Mouse (Mus musculus) intestine, embryonic 16.5 days (tissue): ENCODE data around the gene Ccnj. TPM values are rescaled to one million over a fixed set of nuclear protein-coding genes. Genes with fewer than 3 reads are reported as not detected.

Experiments used
- ATAC-seq: fragments of 200-750 bp; cut with Nextera tagmentation; 2 replicates; pipeline ENCODE4 v1.8.0; 2017; ENCODE audit warnings: moderate TSS enrichment, moderate library complexity
- H3K27ac ChIP-seq: fragments of 300-500 bp; sonication (generic); 2 replicates; pipeline ENCODE4 v1.5.1; 2014; ENCODE audit warnings: mild to moderate bottlenecking, low read length
- H3K27me3 ChIP-seq: fragments of 300-500 bp; sonication (generic); replicated peaks from 2 replicates; pipeline ENCODE4 v1.6.1; 2014; ENCODE audit warnings: low read length, control low read depth, mixed read lengths; ENCODE audit not compliant: control insufficient read depth, insufficient read depth
- H3K36me3 ChIP-seq: fragments of 300-500 bp; sonication (generic); 2 replicates; pipeline ENCODE4 v1.6.1; 2014; ENCODE audit warnings: low read length, control low read depth; ENCODE audit not compliant: control insufficient read depth, insufficient read depth
- H3K4me1 ChIP-seq: fragments of 300-500 bp; sonication (generic); 2 replicates; pipeline ENCODE4 v1.6.1; 2014; ENCODE audit warnings: low read length, control low read depth, mixed read lengths; ENCODE audit not compliant: control insufficient read depth, insufficient read depth
- H3K4me2 ChIP-seq: fragments of 300-500 bp; sonication (generic); 2 replicates; pipeline ENCODE4 v1.6.1; 2014; ENCODE audit warnings: low read depth, low read length, control low read depth
- H3K4me3 ChIP-seq: fragments of 300-500 bp; sonication (generic); 2 replicates; pipeline ENCODE4 v1.5.1; 2014; ENCODE audit warnings: mild to moderate bottlenecking, low read length
- H3K9ac ChIP-seq: fragments of 300-500 bp; sonication (generic); 2 replicates; pipeline ENCODE4 v1.6.1; 2014; ENCODE audit warnings: low read depth, low read length
- H3K9me3 ChIP-seq: fragments of 300-500 bp; sonication (generic); 2 replicates; pipeline ENCODE4 v1.6.1; 2016; ENCODE audit warnings: low read length, control low read depth; ENCODE audit not compliant: control insufficient read depth
- WGBS: fragments of 180-500 bp; shearing (Covaris S2); extraction: QIAGEN DNeasy Blood & Tissue Kit; methylation state at CpG from one replicate; pipeline ENCODE4 v1.1.7; 2014; 5-methylcytosine and 5-hydroxymethylcytosine counted together
- polyA plus RNA-seq: library from polyadenylated mRNA; unstranded; fragments of >200 nt; fragmentation: Nextera tagmentation; extraction: Ambion mirVana; gene quantifications from 2 replicates; pipeline ENCODE4 v1.2.1, GENCODE M21; 2015

Ccnj gene
- polyA plus RNA-seq: 6.2 and 7.8 TPM in 2 replicates

DNA sequence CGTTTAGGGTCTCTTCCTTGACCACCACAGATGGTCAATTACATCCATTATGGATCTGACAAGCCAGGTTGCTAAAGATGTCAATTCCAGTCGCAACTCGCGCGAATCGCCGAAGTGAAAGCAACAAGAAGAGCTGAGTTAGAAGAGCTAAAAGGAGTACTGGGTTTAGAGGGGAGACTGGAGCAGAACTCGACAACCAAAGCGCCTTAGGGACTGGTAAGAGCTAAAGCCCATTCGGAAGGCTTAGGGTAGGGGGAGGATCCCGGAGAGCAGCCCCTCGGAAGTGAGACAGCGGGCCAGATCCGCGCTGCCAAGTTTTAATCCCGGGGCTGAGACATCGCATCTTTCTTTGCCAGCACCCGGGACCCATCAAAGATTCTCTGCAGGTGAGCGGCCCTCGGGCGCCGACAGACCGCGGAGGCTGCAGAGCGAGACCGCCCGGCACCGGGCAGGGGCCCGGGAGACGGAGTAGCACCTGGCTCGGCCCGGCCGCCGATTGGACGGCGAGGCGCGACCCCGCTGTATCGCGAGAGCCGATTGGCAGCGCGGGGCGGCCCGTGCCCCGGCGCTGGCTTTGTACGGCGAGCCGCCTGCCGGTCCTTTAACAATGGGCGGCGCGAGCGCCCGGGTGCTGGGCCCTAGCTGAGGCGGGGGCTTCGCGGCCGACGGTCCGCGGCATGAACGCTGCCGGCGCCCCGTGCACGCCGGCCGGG is at the start of gene Ccnj:
Ccnj (plus strand) TSS at position 577 of the 713 bp plus-strand sequence.
- Histone ChIP-seq H3K9me3 (no peaks in the 10 kb centered on the region), H3K4me1 (peaks cover 9% of the 10 kb centered on the region), H3K27me3 (no peaks in the 10 kb centered on the region), H3K4me3 (peak within 1 kb of the TSS; percentile 97), H3K36me3 (no peaks in the 10 kb centered on the region), H3K27ac (peak within 1 kb of the TSS; percentile 90), H3K4me2 (peak within 1 kb of the TSS; percentile 84), H3K9ac (peak within 1 kb of the TSS; percentile 97)
- WGBS: under 1% methylated on average over 71 of the region's 71 CpGs
- peak; percentile 99 for ATAC-seq

DNA sequence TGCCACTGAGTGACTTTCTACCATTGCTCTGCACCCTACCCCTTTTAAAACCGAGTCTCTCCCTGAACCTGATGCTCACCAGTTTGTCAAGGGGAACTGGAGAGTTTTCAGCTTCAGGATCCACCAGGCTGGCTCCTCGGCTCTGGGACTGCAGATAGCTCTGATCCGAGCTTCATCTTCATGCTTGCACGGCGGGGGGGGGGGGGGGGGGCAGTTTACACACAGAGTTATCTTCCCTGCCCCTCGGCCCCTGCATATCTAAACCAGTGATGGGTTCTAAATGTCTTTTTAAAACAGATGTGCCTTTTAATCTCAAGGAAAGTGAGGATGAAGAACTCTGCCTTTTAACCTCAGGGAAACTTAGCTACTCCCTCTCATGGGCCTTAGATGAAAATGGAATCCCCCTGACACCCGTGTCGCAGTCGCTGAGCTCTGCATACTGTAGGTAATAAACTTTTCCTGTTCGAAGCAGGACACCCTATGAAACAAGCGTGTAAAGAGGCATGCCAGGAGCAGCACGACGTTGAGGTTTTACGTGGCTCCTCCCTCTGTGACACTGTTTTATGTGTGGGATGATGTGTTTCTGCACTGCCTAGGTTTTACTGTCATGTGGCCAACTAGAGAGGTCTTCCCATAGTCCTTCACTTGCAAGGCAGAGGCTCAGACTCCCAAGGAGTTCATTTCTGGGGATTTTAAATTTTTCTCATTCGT is 42.9 kb upstream of the Ccnj start:
- Histone ChIP-seq H3K4me3 (no peak overlapping the region), H3K27me3 (no peaks in the 10 kb centered on the region), H3K9ac (no peak overlapping the region), H3K27ac (no peak overlapping the region), H3K9me3 (no peaks in the 10 kb centered on the region), H3K4me1 (no peaks in the 10 kb centered on the region), H3K36me3 (no peaks in the 10 kb centered on the region), H3K4me2 (no peak overlapping the region)
- ATAC-seq: no peak
- 64% methylated on average over 15 of the region's 15 CpGs for WGBS

DNA sequence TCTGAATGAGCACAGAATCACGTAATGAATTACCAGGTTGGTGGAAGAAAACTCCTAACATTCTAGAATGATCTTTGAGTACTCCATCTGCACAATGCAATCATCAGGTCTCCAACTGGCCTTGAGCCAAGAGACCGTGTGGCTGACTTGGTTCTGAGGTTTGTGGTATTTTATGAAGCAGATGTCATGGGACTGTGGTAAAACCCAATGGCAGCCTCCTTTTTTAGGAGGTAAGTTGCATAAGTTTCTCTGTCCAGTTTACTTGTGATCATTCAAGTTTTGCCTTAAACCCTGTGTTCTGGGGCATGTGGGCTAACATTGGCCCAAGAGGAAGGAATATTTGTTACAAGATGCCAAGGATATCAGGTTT is 42.4 kb upstream of the Ccnj start:
- no peaks in the 10 kb centered on the region for H3K4me1 ChIP-seq
- WGBS: 65% methylated on average over 2 of the region's 2 CpGs
- no peak overlapping the region for H3K27ac ChIP-seq
- H3K27me3 ChIP-seq: no peaks in the 10 kb centered on the region
- H3K9me3 ChIP-seq: no peaks in the 10 kb centered on the region
- H3K4me3 ChIP-seq: no peak overlapping the region
- no peak overlapping the region for H3K4me2 ChIP-seq
- H3K9ac ChIP-seq: no peak overlapping the region
- H3K36me3 ChIP-seq: no peaks in the 10 kb centered on the region
- no peak for ATAC-seq

DNA sequence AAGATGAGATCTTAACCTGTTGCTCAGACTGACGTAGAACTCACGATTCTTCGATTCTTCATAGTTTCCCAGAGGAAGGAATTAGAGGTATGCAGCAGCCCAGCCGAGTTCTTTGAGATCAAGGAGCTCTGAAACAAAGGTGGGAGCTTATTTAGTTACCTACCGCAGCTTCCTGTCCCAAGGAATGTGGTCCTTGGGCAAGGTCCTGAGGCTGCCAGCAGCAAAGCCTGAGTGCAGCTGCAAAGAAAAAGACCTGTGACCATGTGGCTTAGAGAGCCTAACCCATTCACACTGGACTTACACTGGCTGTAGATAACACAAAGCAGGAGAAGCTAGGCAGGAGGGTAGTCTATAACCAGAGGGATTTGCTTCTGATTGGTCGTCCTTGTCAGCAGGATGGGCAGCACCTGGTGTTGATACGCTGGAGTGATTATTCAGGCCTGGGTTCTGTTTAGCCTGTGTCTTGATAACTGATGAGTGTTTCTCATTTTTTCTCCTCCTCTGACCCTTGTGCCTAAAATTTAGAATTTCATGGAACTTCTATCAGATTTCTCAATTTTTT is 25.8 kb upstream of the Ccnj start:
- Histone ChIP-seq H3K9ac (no peak overlapping the region), H3K4me1 (no peaks in the 10 kb centered on the region), H3K27me3 (no peaks in the 10 kb centered on the region), H3K9me3 (no peaks in the 10 kb centered on the region), H3K27ac (no peak overlapping the region), H3K4me3 (no peak overlapping the region), H3K4me2 (no peak overlapping the region), H3K36me3 (no peaks in the 10 kb centered on the region)
- WGBS: 26% methylated on average over 7 of the region's 7 CpGs
- no peak for ATAC-seq

DNA sequence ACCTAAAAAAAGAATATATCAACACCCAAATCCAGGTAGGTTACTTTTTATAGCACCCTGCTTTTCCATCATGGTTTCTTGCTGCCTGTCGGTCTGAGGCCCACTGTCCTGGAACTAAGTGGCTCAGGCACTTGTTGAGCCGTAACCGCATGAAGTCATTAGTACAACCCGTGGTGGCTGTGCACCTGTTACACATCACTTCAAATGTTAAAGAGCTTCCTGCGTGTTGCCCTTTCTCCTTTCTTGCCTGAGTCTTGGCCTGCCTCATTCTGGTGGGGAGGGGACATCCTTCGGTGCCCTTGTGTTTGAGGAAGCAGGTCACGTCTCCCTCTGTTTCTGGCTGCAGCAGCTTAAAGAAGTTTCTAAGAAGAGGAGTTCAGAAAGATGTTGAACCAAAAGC is 21.2 kb upstream of the Ccnj start:
- H3K4me3 ChIP-seq: no peak overlapping the region
- ATAC-seq: no peak
- no peak overlapping the region for H3K4me2 ChIP-seq
- no peak overlapping the region for H3K9ac ChIP-seq
- H3K27ac ChIP-seq: no peak overlapping the region
- no peaks in the 10 kb centered on the region for H3K9me3 ChIP-seq
- WGBS: 76% methylated on average over 7 of the region's 7 CpGs
- H3K36me3 ChIP-seq: no peaks in the 10 kb centered on the region
- H3K4me1 ChIP-seq: no peaks in the 10 kb centered on the region
- H3K27me3 ChIP-seq: no peaks in the 10 kb centered on the region

DNA sequence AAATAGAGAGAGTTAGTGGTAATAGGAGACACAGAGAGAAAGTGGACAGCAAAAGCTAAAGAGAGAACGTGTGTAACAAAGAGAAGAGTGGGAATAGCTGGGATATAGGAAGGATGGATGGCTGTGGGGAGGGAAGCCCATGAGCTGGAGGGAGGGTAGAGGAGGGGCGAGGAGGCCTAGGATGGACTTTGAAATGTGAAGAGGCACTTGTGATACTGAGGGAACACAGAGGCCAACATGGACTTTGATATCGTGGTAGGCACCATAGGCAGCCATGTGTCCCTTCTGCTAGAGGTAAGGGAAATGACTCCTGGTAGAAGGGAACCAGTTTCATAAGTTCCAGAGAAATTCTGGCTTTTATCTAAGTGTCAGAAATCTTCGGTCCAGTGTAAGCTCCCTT is 19.2 kb upstream of the Ccnj start:
- H3K9ac ChIP-seq: no peak overlapping the region
- H3K4me3 ChIP-seq: no peak overlapping the region
- peak; percentile 81 for ATAC-seq
- H3K27me3 ChIP-seq: no peaks in the 10 kb centered on the region
- no peaks in the 10 kb centered on the region for H3K4me1 ChIP-seq
- no peak overlapping the region for H3K4me2 ChIP-seq
- 59% methylated on average over 4 of the region's 4 CpGs for WGBS
- no peak overlapping the region for H3K27ac ChIP-seq
- no peaks in the 10 kb centered on the region for H3K36me3 ChIP-seq
- H3K9me3 ChIP-seq: no peaks in the 10 kb centered on the region

DNA sequence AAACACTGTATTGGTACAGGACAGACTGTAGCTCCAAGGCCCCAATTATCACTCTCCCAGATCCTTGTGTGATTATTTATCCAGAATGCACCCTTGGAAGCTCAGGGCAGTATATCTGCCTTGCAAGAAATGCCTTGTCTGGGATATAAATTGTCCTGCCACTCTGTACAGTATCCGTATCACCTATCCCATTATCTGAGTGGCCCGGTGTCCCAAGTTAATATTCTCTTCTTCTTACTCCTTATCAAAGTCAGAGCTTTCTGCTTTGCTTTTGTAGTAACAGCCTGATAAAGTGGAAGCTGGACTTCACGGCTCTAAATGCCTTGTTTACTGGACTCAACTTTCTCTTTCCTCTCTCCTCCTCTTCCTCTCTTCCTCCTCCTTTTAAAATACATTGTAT is 18.3 kb upstream of the Ccnj start:
- Histone ChIP-seq H3K9me3 (no peaks in the 10 kb centered on the region), H3K4me2 (no peak overlapping the region), H3K36me3 (no peaks in the 10 kb centered on the region), H3K27me3 (no peaks in the 10 kb centered on the region), H3K4me3 (no peak overlapping the region), H3K9ac (no peak overlapping the region), H3K27ac (no peak overlapping the region), H3K4me1 (no peaks in the 10 kb centered on the region)
- no peak for ATAC-seq
- 61% methylated on average over 3 of the region's 3 CpGs for WGBS

DNA sequence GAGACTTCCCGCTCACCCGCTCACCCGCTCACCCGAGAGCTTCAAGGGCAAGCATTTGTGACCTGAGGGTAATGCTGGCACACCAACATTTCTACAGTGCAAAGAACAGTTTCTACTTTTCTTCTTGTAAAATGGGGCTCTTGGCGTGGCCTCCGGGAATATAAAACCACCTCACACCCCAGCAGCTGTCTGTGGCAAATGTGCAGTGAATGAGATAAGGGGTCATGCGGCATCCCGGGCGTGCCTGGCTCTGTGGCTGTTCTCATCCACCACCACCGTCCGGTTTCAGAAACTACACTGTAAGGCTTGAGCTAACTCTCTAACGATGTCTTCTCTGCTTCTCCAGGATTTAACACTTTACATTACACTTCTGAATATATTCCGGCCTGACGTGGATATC is 17.7 kb upstream of the Ccnj start:
- peak; percentile 84 for ATAC-seq
- Histone ChIP-seq H3K4me1 (no peaks in the 10 kb centered on the region), H3K36me3 (no peaks in the 10 kb centered on the region), H3K4me3 (no peak overlapping the region), H3K27ac (no peak overlapping the region), H3K27me3 (no peaks in the 10 kb centered on the region), H3K4me2 (no peak overlapping the region), H3K9me3 (no peaks in the 10 kb centered on the region), H3K9ac (no peak overlapping the region)
- 72% methylated on average over 14 of the region's 14 CpGs for WGBS

DNA sequence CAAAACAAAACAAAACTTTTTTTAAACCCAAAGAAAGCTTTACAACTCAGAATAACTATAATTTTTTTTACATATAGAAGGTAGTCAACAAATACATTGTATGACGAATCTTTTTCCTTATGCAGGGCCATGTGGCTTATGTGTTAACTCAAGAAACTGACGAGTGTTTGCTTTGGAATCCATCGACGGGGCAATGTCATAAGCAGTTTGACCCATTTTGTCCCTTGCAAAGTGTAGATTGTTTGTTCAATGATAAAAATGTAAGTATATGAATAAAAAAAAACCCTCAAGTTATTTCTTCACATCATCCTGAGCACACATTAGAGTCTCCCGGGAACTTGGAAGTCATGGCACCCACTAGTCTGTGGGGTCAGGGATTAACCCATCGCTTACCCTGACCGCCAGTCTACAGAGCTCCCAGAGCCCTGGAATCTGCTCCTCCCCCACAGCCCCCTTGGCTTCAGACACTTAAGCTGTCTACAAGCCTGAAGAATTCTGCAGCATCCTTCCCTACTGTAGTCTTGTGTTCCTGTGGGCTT is 15.4 kb upstream of the Ccnj start:
- no peak overlapping the region for H3K4me3 ChIP-seq
- no peaks in the 10 kb centered on the region for H3K36me3 ChIP-seq
- no peak overlapping the region for H3K9ac ChIP-seq
- no peak overlapping the region for H3K4me2 ChIP-seq
- ATAC-seq: no peak
- no peaks in the 10 kb centered on the region for H3K4me1 ChIP-seq
- H3K9me3 ChIP-seq: no peaks in the 10 kb centered on the region
- no peaks in the 10 kb centered on the region for H3K27me3 ChIP-seq
- 70% methylated on average over 7 of the region's 7 CpGs for WGBS
- H3K27ac ChIP-seq: no peak overlapping the region
